Mouse (Mus musculus): ENCODE measurements around the gene Foxo1. TPM values are rescaled to one million over a fixed set of nuclear protein-coding genes. Genes with fewer than 3 reads are reported as not detected.

Gene Foxo1
- polyA plus RNA-seq (2015; fragmentation: Nextera tagmentation; extraction: Ambion mirVana) = 5.4 and 5.8 TPM in 2 replicates

DNA sequence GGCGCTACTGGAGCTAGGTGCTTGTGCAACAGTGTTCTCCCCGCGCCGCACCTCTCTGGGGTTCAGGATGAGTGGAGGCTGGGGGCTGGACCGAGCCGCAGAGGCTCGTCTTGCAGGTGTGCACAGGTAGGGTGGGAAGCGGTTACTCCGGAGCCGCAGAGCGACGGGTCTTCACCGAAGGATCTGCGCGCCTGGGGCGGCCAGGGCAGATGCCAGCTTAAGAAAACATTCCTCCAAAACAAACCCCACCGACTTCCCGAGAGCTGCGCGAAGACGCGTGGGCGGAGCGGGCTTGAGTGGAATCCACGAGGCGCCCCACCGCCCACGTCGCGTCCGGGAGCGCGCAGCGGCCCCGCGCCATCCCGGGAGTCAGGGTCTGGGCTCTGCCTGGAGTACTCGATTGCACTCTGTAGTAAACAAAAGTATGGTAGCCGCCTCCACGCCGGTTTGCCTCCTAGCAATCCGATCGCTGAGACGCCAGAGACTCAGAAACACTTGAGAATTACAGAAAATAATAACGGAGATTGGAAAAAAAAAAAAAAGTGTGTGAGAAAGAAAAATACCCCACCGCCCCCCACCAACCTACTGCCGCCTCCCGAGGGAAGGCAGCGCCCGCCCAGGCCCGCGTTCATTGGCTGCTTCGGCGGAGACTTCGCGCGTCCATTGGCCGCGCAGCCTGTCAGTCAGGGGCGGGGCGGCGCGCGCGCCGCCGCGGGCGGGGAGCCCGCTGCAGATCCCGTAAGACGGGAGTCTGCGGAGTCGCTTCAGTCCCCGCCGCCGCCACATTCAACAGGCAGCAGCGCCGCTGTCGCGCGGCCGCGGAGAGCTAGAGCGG lies at the start of gene Foxo1:
Foxo1 (plus strand) TSS at position 685 of the 835 bp plus-strand sequence.

Other genes starting within 250 kb of the Foxo1 start
- 1.8 and 2.1 TPM in 2 replicates for gene Maml3, start 163.3 kb upstream of the Foxo1 start, polyA plus RNA-seq (2015; fragmentation: Nextera tagmentation; extraction: Ambion mirVana)